Mouse (Mus musculus): ENCODE results near the gene 1700012B09Rik.

Gene 1700012B09Rik

DNA sequence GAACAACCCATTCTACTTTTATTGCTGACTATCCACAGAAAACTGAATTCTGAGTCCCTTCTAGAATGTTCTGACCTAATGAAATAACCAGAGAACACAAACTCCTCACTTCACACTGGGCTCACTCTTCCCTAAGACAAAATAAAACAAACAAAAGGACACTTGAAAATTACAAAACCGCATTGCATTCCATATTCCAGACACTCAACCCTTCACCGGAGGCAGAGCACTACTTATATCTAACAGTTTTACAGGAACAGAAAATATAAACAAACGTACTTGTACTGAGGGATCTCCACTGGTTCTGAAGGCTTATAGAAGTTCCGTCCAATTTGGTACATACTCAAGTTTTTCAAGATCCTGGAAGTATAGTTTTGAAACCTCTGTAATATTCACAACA lies 42.5 kb downstream of the 1700012B09Rik start:
- no peak for DNase-seq

DNA sequence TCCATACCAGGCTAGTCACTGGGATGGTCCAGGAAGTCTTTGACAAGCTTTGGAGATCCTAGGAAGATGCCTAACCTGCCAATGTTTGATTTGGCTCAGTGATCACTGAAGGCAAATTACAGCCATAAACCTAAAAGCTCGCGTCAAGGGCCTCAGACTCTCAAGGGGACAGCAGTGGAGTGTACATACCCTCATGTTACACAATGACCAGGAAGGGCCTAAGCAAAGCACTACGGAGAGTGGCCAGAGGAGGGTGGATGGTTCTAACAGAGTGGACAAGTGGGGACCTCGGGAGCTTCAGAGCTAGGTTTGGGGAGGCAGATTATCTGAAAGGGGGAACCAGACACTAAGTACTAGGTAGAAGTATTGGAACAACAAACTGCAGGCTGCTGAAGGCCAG lies 44.2 kb downstream of the 1700012B09Rik start:
- no peak for DNase-seq

DNA sequence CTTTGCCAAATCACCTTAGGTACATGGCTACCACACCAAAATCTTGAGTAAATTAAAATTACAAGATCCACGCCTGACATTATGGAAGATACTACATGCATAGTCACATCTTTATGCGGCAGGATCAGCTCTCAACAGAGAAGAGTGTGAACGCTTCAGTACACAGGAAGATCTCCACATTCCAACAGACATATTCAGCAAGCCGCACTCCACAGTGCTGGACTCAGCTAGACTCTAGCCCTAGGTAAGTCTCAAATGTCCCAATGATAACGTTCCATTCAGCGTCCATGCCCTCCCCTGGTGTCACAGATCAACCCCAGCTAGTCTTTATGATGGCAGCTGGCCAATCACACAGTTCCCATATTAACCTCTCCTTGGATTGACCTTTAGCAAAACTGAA lies 44.8 kb downstream of the 1700012B09Rik start:
- no peak for DNase-seq

DNA sequence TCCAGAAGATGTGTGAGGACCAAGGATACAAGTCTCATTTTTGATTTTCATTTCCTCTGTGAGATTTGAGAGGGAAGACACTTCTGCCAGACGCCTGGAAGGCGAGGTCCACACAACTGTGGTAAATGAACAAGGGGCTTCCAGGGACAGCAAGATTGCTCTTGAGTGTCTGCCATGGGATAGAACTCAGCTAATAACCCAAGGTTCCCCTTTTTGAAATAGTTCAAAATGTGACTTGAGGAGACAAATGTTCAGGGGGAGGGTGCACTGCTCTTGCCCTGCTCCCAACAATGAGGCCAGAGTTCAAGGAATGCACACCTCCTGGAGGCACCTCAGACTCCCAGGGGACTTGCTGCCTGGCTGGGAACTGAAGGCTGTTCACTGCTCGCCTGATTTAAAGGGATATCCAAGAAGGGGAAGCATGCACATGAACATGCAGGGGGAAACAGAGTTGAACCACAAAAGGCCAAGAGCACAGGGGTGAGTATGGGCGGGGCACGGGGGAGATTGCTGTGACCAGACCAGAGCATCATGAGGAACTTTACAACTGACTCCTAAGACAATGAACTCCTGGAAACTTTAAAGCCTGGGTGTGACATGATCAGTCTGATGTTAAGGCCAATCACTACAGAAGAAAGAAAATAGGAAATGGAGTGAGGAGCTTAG lies 45.9 kb downstream of the 1700012B09Rik start:
- no peak for DNase-seq

DNA sequence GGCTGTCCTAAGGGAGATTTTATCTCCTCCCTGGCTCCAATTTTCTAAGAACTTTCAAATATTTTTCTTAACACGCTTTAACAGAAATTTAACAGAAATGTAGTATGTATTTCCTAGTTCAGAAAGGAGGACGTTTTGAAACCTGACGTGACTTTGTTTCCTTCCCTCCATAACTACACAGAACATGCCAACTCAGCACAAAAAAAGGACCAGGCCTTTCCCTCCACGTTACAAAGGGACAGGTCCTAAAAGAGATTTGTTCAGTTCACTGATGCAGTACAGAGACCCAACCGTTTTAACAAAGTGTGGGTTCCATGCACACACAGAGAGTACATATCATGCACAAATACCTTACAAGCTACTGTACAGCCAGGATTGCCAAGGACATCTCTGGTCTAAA lies 49.2 kb downstream of the 1700012B09Rik start:
- DNase-seq = no peak

DNA sequence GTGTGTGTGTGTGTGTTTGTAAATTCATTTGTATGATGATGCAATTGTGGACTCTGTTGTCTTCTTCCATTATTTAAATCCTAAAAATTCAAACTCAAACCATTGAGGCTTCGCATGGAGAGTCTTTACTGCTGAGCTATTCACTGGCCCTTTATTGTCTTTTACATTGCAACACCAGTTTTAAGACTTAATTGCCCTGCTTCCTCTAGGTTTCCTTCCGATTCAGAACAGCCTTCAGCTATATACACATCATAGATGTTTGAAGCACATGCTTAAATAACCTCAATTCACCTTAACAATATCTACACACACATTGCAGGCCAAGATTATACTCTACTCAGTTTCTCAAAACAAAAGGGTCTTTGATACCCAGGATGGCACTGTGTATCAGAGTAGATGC lies 50.4 kb downstream of the 1700012B09Rik start:
- DNase-seq = no peak

DNA sequence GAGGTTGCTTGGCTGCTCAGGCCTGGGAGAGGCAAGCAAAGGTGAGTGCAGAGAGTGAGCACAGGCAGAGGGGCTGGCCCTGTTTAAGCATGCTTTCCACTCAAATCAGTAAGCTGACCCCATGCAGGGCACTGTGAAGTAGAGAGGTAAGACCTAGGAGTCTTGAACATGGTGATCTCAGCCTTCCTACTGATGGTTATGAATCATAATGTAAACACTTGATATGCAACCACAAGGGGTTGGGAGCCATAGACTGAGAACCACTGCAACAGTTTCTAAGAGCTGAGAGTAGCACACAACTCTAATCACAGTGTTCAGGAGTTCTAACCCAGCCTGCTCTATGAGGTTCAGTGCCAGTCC lies 52.5 kb downstream of the 1700012B09Rik start:
- DNase-seq = no peak

DNA sequence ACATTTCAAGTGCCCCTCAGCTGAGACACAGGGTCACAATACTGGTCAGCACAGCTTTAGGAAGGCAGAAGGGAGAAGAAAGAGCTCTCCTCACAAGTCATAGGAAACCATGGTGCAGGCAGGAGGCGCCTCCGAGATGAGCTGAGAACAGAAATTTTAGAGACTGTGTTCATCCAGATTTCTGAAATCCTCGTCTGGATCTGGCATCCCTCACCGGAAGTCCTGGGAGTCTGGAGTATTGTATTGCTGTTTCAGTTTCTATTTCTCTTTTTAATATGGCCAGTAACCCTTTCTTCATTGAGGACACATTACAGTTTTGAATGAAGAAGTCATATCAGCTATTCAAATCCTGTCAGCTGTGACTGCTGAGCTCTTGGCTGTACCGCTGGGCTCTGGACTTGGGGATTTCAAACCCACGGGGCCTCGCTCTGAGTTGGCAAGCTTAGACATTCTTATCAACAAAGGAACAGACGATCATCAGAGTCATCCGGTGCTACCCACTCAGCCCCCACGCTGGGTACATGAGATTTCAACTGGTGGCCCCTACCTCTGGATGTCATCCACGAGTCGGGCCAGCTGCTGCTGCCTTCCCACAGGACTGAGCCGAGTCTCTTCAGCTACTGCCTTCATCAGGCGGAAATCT lies 53.0 kb downstream of the 1700012B09Rik start:
- peak; percentile 60 for DNase-seq

DNA sequence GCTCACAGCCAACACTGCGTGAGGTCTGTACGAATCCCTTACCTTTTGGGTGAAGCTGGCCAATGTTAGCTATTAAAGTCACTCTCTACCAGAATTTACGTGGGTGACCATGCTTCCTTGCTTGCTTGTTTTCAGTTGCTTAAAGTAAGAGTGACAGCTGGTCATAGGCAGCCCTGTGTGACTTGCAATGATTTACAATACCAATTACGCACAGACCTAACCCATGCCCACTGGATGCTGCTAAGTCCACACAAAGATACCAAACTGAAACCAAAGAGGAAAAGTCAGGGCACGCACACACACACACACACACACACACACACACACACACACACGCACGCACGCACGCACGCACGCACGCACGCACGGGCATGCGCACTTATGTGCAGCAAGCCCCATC lies 55.6 kb downstream of the 1700012B09Rik start:
- no peak for DNase-seq

DNA sequence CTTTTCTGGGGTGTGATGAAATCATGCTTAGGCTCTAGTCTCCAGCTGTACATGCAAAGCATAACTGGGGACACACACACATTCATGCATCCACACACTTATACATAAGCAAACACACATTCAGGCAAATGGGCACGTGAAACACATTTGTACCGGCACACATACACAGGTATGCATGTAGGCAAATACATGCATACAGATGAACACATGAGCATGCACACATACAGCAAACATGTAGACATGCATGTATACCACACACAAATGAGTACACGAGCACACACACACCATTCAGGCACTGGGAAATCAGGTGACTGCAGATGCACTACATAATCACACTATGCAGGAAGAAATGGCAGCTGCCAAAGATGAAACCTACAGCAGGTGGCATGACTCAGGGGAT lies 59.9 kb downstream of the 1700012B09Rik start:
- no peak for DNase-seq

Measured in kidney, postnatal 10 days (tissue).